Mouse (Mus musculus) forebrain, embryonic 14.5 days (tissue): Measurements from ENCODE around the gene Shisa5. TPM values are rescaled to one million over a fixed set of nuclear protein-coding genes. Genes with fewer than 3 reads are reported as not detected.

ENCODE experiments used
- ATAC-seq: fragments of 200-750 bp; cut with Nextera tagmentation; 2 replicates; pipeline ENCODE4 v1.8.0; 2017; ENCODE audit warnings: mild to moderate bottlenecking, moderate library complexity
- DNase-seq: peaks from one replicate; pipeline ENCODE4 v3.0.0-alpha.2; 2015; ENCODE audit warnings: low spot score
- H3K27ac ChIP-seq: fragments of 300-500 bp; sonication (generic); 2 replicates; pipeline ENCODE4 v1.5.1; 2014; ENCODE audit warnings: low read depth, mild to moderate bottlenecking, control low read depth, low read length, moderate library complexity
- H3K27me3 ChIP-seq: fragments of 300-500 bp; sonication (generic); replicated peaks from 2 replicates; pipeline ENCODE4 v1.6.1; 2014; ENCODE audit warnings: low read length, control low read depth, mixed read lengths; ENCODE audit not compliant: control insufficient read depth, insufficient read depth
- H3K36me3 ChIP-seq: fragments of 300-500 bp; sonication (generic); 2 replicates; pipeline ENCODE4 v1.6.1; 2014; ENCODE audit warnings: low read length, control low read depth; ENCODE audit not compliant: control insufficient read depth, insufficient read depth
- H3K4me1 ChIP-seq: fragments of 300-500 bp; sonication (generic); 2 replicates; pipeline ENCODE4 v1.6.1; 2014; ENCODE audit warnings: antibody characterized with exemption, low read length, control low read depth; ENCODE audit not compliant: control insufficient read depth, insufficient read depth
- H3K4me2 ChIP-seq: fragments of 300-500 bp; sonication (generic); 2 replicates; pipeline ENCODE4 v1.6.1; 2014; ENCODE audit warnings: mild to moderate bottlenecking, control low read depth, low read length
- H3K4me3 ChIP-seq: fragments of 300-500 bp; sonication (generic); 2 replicates; pipeline ENCODE4 v1.5.1; 2014; ENCODE audit warnings: low read depth, low read length, control low read depth
- H3K9ac ChIP-seq: fragments of 300-500 bp; sonication (generic); 2 replicates; pipeline ENCODE4 v1.6.1; 2014; ENCODE audit warnings: mild to moderate bottlenecking, low read length, control low read depth, moderate library complexity
- H3K9me3 ChIP-seq: fragments of 300-500 bp; sonication (generic); replicated peaks from 2 replicates; pipeline ENCODE4 v1.6.1; 2016; ENCODE audit warnings: low read length, control low read depth, mixed read lengths; ENCODE audit not compliant: control insufficient read depth
- WGBS: fragments of 180-500 bp; shearing (Covaris S2); extraction: QIAGEN DNeasy Blood & Tissue Kit; methylation state at CpG from one replicate; pipeline ENCODE4 v1.1.7; 2014; 5-methylcytosine and 5-hydroxymethylcytosine counted together
- polyA plus RNA-seq: library from polyadenylated mRNA; unstranded; fragments of >200 nt; fragmentation: Nextera tagmentation; extraction: Ambion mirVana; gene quantifications from 2 replicates; pipeline ENCODE4 v1.2.1, GENCODE M21; 2014

Gene Shisa5
- polyA plus RNA-seq, 1 experiment from 2014 or later, result 40.8 TPM

DNA sequence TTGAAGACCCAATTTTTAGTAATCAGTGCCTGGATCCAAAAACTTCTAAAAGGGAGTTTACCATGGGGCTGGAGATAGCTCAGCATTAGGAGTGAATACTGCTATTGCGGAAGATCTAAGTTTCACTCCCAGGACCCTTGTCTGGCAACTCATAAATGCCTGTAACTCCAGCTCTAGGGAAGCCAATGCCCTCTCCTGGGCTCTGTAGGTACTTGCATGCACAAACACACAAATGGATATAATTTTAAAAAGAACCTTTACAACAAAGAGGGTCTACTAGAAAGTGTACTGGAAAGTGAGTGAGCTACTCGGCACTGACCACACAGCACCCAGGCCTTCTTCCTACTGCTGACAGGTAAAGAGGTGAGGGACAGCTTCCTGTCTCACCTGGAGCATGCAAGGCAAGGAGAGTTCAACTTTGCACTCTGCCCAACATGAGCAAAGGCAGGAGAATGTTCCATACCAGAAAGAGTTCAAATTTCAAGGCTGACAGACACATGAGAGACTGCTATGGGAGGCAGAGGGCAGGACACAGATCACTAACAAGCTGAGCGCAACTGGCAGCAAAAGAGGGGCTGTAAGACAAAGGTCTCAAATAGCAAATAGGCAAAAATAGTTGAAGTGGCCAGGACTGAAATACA is 29.9 kb downstream of the Shisa5 start:
- Histone ChIP-seq H3K9me3 (no peaks in the 10 kb centered on the region), H3K4me3 (no peak overlapping the region), H3K4me2 (no peak overlapping the region), H3K27ac (no peak overlapping the region), H3K27me3 (no peaks in the 10 kb centered on the region), H3K9ac (no peak overlapping the region), H3K36me3 (peaks cover 87% of the 10 kb centered on the region), H3K4me1 (peaks cover 8% of the 10 kb centered on the region)
- 92% methylated on average over 3 of the region's 3 CpGs for WGBS
- DNase-seq (no peak), ATAC-seq (no peak)

DNA sequence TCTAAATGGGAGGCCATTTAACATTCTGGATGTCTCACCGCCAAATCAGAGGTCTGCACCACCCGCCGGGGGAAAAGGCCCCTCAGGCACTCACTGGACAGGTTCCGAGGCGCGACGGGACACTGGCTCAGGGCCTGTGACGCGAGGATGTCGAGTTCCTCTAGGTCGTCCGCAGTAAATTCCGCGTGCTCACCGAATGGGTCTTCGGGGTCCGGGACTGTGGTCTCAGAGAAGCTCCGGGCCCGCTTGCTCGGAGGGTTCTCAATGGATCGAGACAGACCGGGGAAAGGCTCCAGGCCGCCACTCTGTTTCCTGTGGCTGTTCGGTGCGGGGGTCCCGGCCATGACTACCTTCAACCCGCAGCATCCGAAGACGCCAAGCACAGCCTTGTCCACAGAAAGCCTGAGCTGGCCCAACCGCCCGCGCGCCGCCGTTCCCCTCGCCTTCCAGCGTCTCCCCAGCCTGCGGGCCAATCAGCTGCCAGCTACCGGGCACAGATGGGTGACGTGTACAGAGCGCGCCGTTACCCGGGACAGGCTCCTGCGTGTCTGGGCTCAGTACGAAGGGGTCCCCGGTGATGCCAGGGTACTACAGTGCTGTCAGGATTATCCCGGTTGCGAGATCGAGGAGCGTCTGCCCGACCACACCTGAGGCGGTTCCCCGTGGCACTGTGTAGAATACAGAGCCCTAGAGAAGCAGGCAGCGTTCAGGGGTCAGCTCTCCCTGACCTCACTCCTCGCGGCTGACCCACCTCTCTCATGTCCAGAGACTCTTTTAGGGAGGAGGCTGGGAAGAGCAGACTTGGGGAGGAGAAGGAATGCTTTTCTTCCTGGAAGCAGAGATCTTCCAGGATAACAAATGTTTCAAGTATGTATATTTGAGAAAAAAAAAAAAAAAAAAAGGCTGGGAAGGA is 35.6 kb downstream of the Shisa5 start, which contains the start of gene Atrip:
Atrip (minus strand) TSS at position 464 of the 913 bp plus-strand sequence.
- DNase-seq (peak; percentile 95), ATAC-seq (peak; percentile 100)
- no peaks in the 10 kb centered on the region for H3K9me3 ChIP-seq
- peak within 1 kb of the TSS; percentile 82 for H3K4me3 ChIP-seq
- H3K9ac ChIP-seq, result peak within 1 kb of the TSS; percentile 89
- H3K27ac ChIP-seq, result peak within 1 kb of the TSS; percentile 68
- peaks cover 9% of the 10 kb centered on the region for H3K4me1 ChIP-seq
- under 1% methylated on average over 57 of the region's 57 CpGs for WGBS
- H3K27me3 ChIP-seq, result no peaks in the 10 kb centered on the region
- peaks cover 38% of the 10 kb centered on the region for H3K36me3 ChIP-seq
- H3K4me2 ChIP-seq, result peak within 1 kb of the TSS; percentile 92

DNA sequence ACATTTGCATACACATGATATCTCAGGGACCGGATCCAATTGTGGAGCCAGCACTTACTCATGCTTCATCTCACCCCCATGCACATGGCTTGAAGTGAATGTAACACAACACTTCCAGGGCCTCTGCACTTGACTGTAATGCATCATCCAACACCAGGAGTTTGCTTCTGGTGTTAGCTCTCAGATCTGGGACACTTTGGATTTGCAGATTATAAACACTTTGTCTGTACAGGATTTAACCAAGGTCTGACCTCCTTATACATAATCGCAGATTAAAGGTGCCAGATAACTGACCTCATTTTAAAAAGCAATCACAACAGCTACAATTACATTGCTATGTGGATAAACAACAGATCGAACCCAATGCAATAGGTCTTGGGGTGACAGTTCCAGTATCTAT is 42.2 kb downstream of the Shisa5 start:
- Histone ChIP-seq H3K27ac (no peak overlapping the region), H3K36me3 (peaks cover 23% of the 10 kb centered on the region), H3K9ac (no peak overlapping the region), H3K4me2 (no peak overlapping the region), H3K27me3 (no peaks in the 10 kb centered on the region), H3K4me1 (peaks cover 12% of the 10 kb centered on the region), H3K4me3 (no peak overlapping the region), H3K9me3 (no peaks in the 10 kb centered on the region)
- WGBS, result 94% methylated on average over 3 of the region's 3 CpGs
- DNase-seq (no peak), ATAC-seq (no peak)

DNA sequence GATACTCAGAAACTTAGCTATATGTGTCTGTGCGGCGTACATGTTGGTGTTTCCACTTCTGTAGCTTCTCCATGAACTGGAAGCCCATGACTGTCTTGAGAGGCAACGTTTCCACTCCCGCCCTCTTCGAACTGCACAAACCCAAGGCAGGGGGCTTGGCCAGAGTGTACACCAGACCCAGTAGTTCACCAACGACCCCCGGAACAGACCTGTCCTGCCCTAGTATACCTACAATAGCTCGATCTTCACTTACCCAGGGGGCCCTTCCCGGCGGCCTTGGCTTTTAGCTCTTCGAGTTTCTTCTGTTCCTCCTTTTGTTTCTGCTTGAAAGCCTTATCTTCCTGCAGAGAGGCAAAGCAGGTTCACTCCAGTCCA is 43.4 kb downstream of the Shisa5 start:
- Histone ChIP-seq H3K27ac (peak overlapping the region; percentile 54; the same call in 1 of the 2 replicates), H3K4me3 (peak overlapping the region; percentile 78), H3K27me3 (no peaks in the 10 kb centered on the region), H3K4me1 (peaks cover 12% of the 10 kb centered on the region), H3K9ac (peak overlapping the region; percentile 87), H3K9me3 (no peaks in the 10 kb centered on the region), H3K4me2 (peak overlapping the region; percentile 90), H3K36me3 (peaks cover 23% of the 10 kb centered on the region)
- DNase-seq (no peak), ATAC-seq (peak; percentile 43; the same call in 1 of the 2 replicates)
- 7% methylated on average over 11 of the region's 11 CpGs for WGBS

DNA sequence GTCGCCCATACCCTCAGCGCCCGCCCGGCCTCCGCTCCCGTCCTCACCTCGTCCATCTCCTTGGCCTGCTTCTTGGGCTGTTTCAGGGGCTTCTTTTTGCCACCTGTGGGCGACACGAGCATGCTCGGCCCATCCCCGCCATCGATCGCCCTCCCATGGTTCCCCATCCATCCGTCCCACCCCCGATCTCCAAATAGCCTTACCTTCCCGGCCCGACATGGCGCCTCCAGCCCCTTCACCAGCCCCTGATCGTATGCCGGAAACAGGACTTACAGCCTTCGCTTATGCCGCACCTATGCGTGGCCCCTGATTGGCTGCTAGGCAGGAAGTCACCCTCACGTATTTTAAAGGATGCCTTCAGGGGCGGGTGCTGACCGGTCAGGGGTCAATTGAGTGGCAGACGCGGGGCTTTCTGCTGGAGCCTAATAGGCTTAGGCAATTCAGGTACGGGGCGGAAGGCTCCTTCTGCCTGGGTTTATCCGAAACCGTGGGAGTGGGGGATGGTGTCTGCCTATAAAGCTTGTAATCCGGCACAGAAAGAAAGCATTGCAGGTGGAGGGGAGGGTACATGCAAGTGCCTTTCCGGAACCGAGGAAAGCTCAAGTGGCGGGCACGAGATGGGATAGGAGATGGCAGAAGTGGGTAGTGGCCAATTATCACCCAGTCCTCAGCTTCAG is 43.9 kb downstream of the Shisa5 start, which contains the start of the genes Ccdc51 and Tma7:
Ccdc51 (plus strand) TSS at position 370 of the 677 bp plus-strand sequence.
Tma7 (minus strand) TSS at position 464 of the 677 bp plus-strand sequence.
- Histone ChIP-seq H3K9ac (peak within 1 kb of the TSS; percentile 87), H3K4me3 (peak within 1 kb of the TSS; percentile 78), H3K27ac (peak within 1 kb of the TSS; percentile 54; the same call in 1 of the 2 replicates), H3K4me1 (peaks cover 12% of the 10 kb centered on the region), H3K4me2 (peak within 1 kb of the TSS; percentile 90), H3K36me3 (peaks cover 23% of the 10 kb centered on the region), H3K27me3 (no peaks in the 10 kb centered on the region), H3K9me3 (no peaks in the 10 kb centered on the region)
- ATAC-seq (peak; percentile 98), DNase-seq (peak; percentile 92)
- WGBS, result under 1% methylated on average over 37 of the region's 37 CpGs

DNA sequence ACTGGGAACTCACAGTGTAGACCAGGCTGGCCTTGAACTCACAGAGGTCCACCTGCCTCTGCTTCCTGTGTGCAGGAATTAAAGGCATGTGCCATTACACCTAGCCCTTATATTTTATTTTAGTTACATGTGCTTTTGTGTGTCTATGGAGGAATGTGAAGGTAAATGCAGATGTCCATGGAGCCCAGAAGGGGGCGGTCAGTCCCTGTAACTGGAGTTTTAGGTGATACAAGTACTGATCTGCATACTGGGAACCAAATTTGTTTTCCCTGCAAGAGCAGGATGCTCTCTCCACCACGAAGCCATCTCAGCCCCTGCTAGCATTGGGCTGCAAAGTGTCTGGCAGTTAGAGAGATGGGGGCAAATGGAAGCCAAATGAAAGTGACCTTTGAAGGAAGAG is 46.6 kb downstream of the Shisa5 start:
- H3K36me3 ChIP-seq, result peaks cover 18% of the 10 kb centered on the region
- no peak overlapping the region for H3K27ac ChIP-seq
- DNase-seq (peak; percentile 61), ATAC-seq (no peak)
- no peak overlapping the region for H3K4me2 ChIP-seq
- H3K9ac ChIP-seq, result no peak overlapping the region
- H3K9me3 ChIP-seq, result no peaks in the 10 kb centered on the region
- whole genome bisulfite sequencing, result 7% methylated on average over 2 of the region's 2 CpGs
- no peak overlapping the region for H3K4me3 ChIP-seq
- H3K27me3 ChIP-seq, result no peaks in the 10 kb centered on the region
- H3K4me1 ChIP-seq, result peaks cover 12% of the 10 kb centered on the region

DNA sequence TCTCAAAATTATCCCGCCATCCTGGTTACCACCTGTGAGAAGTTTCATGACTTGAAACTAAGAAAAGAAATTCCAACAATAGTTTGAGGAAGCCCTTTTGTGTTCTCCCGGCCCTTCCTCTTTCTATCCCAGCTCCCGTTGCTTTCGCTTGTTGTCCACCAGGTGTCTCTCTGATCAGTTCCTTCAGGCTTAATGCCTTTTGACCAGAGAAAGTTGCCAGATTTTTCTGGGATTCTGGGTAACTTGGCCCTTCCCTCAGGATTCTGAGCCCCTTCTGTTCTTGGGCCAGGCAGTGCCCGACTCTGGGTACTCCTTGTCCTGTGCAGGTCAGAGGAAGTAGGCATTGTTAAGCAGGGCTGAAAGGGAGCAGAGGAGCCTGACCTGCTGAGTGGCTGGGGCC is 49.6 kb downstream of the Shisa5 start:
- no peak overlapping the region for H3K4me2 ChIP-seq
- H3K4me3 ChIP-seq, result no peak overlapping the region
- peaks cover 3% of the 10 kb centered on the region for H3K4me1 ChIP-seq
- H3K9ac ChIP-seq, result no peak overlapping the region
- no peaks in the 10 kb centered on the region for H3K9me3 ChIP-seq
- no peak for ATAC-seq
- no peak overlapping the region for H3K27ac ChIP-seq
- peak; percentile 76 for DNase-seq
- no peaks in the 10 kb centered on the region for H3K27me3 ChIP-seq
- WGBS, result 9% methylated on average over 5 of the region's 5 CpGs
- H3K36me3 ChIP-seq, result peaks cover 27% of the 10 kb centered on the region

DNA sequence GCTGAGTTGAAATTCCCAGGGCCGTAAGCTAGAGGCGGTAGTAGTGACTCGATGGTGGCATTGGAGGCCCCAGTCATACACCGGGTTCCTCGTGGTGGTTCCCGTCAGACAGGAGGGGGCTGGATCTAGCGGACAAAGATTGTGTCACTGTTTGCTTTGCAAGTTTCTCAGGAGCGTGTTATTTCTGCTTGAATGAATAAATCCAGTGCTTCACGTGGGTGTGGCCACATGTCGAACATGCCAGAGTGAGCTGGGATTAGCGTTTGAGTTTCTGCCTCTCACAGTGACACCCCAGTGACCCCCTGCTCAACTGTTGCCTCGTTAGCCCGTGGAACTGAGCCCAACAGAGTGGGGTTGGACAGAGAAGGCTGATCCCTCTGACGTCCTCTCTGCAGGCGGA is 52.1 kb downstream of the Shisa5 start:
- Histone ChIP-seq H3K9ac (no peak overlapping the region; the same call in 1 of the 2 replicates), H3K4me1 (peaks cover 12% of the 10 kb centered on the region), H3K36me3 (peaks cover 29% of the 10 kb centered on the region), H3K27ac (no peak overlapping the region), H3K4me2 (no peak overlapping the region), H3K4me3 (no peak overlapping the region), H3K9me3 (no peaks in the 10 kb centered on the region), H3K27me3 (no peaks in the 10 kb centered on the region)
- WGBS, result 12% methylated on average over 15 of the region's 15 CpGs
- no peak for ATAC-seq
- peak; percentile 43 for DNase-seq
